Mouse (Mus musculus) stomach, adult 2 months (tissue): ENCODE data around the gene Dcaf12l1. TPM values are rescaled to one million over a fixed set of nuclear protein-coding genes. Genes with fewer than 3 reads are reported as not detected.

Source experiments
- polyA plus RNA-seq: library from polyadenylated mRNA; depleted of rRNA; stranded (reverse); fragments of >200 nt; gene quantifications from 2 replicates; pipeline ENCODE4 v1.2.3, GENCODE M21; 2012; rRNA removed

Gene Dcaf12l1
- polyA plus RNA-seq, result 0.33 and 0.36 TPM in 2 replicates

GRCm38 (mm10) chrX:44789761-44790411, at the start of gene Dcaf12l1:
Gene Dcaf12l1, minus strand, starts transcription at chrX:44790197.

